ENCODE assay signal across 17 mouse cellular contexts in the genomic region with DNA sequence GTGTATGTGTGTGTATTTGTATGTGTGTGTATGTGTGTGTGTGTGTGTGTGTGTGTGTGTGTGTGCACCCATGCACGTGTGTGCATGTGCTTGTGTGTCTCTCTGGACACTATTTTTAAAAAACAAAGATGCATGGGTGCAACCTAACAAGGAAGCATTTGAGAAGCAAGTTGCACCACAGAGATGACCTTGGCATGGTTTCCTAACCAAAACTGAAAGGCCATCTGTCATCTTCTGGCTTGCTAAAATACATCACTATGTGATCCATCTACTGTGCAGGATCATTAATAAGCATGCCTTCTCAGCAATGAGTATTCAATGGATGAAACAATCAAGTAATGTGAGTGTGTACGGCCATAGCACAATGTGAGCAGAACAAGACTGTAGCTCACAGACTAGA.
"Had no signal": no experiment of that assay in that cellular context is flagged by ENCODE, and none has a peak within 500 bp of the region (broad histone marks: within the 10 kb centered on the region; RNA-seq: fewer than 3 reads in every experiment).

No protein-coding gene starts in this region.

- DNase-seq: gastrocnemius, postnatal 10 days; gastrocnemius, postnatal 25 days; heart, adult 18-20 months; heart, postnatal 10 days; heart, postnatal 4 days; kidney, adult 18-20 months; kidney, adult 8-10 months; kidney, postnatal 10 days; kidney, postnatal 25 days; kidney, postnatal 4 days; liver; liver, embryonic 13.5 days; liver, postnatal 0 days had no signal

- ATAC-seq: hindbrain, embryonic 16.5 days; inflammation-experienced regulatory T-cells, adult 6 months; intestine, embryonic 15.5 days; intestine, postnatal 0 days; liver, postnatal 0 days had no signal
